Mouse (Mus musculus): Measurements from ENCODE around the gene Cbl.

Cbl gene

GRCm38 (mm10) chr9:44240399-44240798 lies 6.5 kb upstream of the Cbl start, which contains the start of gene Ccdc153:
Gene Ccdc153 (plus strand): TSS chr9:44240676.
- no peak for DNase-seq (ENCODE audit: extremely low read depth, low read depth)

GRCm38 (mm10) chr9:44239447-44239846 lies 5.6 kb upstream of the Cbl start:
- no peak for DNase-seq (ENCODE audit: extremely low read depth, low read depth)

GRCm38 (mm10) chr9:44238501-44239190 lies 4.8 kb upstream of the Cbl start:
- DNase-seq (ENCODE audit: extremely low read depth, low read depth) = no peak

GRCm38 (mm10) chr9:44237128-44237527 lies 3.3 kb upstream of the Cbl start:
- DNase-seq (ENCODE audit: extremely low read depth, low read depth) = no peak

- DNase-seq (ENCODE audit: extremely low read depth, low read depth) = no peak
Observed at GRCm38 (mm10) chr9:44236601-44237000, 2.8 kb upstream of the Cbl start.

GRCm38 (mm10) chr9:44234479-44235427 lies 904 bp upstream of the Cbl start:
- DNase-seq (ENCODE audit: extremely low read depth, low read depth) = peak; percentile 94

GRCm38 (mm10) chr9:44233021-44233801 lies 638 bp downstream of the Cbl start:
- peak; percentile 92 for DNase-seq (ENCODE audit: extremely low read depth, low read depth)

GRCm38 (mm10) chr9:44231609-44232008 lies 2.2 kb downstream of the Cbl start:
- no peak for DNase-seq (ENCODE audit: extremely low read depth, low read depth)

GRCm38 (mm10) chr9:44225993-44226392 lies 7.9 kb downstream of the Cbl start:
- no peak for DNase-seq (ENCODE audit: extremely low read depth, low read depth)

- DNase-seq (ENCODE audit: extremely low read depth, low read depth) = no peak
Observed at GRCm38 (mm10) chr9:44213538-44213937, 20.3 kb downstream of the Cbl start.

GRCm38 (mm10) chr9:44212406-44212805 lies 21.4 kb downstream of the Cbl start:
- DNase-seq (ENCODE audit: extremely low read depth, low read depth) = no peak

GRCm38 (mm10) chr9:44209416-44209815 lies 24.4 kb downstream of the Cbl start:
- no peak for DNase-seq (ENCODE audit: extremely low read depth, low read depth)

GRCm38 (mm10) chr9:44207840-44208239 lies 26.0 kb downstream of the Cbl start:
- DNase-seq (ENCODE audit: extremely low read depth, low read depth) = no peak

- no peak for DNase-seq (ENCODE audit: extremely low read depth, low read depth)
Observed at GRCm38 (mm10) chr9:44200458-44200857, 33.4 kb downstream of the Cbl start.

GRCm38 (mm10) chr9:44199580-44199979 lies 34.3 kb downstream of the Cbl start:
- DNase-seq (ENCODE audit: extremely low read depth, low read depth) = no peak

GRCm38 (mm10) chr9:44199166-44199565 lies 34.7 kb downstream of the Cbl start:
- no peak for DNase-seq (ENCODE audit: extremely low read depth, low read depth)

- no peak for DNase-seq (ENCODE audit: extremely low read depth, low read depth)
Observed at GRCm38 (mm10) chr9:44196354-44196753, 37.5 kb downstream of the Cbl start.

GRCm38 (mm10) chr9:44194000-44194399 lies 39.8 kb downstream of the Cbl start:
- no peak for DNase-seq (ENCODE audit: extremely low read depth, low read depth)

- no peak for DNase-seq (ENCODE audit: extremely low read depth, low read depth)
Observed at GRCm38 (mm10) chr9:44192794-44193193, 41.1 kb downstream of the Cbl start.

- DNase-seq (ENCODE audit: extremely low read depth, low read depth) = no peak
Observed at GRCm38 (mm10) chr9:44192312-44192711, 41.5 kb downstream of the Cbl start.

- DNase-seq (ENCODE audit: extremely low read depth, low read depth) = no peak
Observed at GRCm38 (mm10) chr9:44191166-44191565, 42.7 kb downstream of the Cbl start.

- DNase-seq (ENCODE audit: extremely low read depth, low read depth) = no peak
Observed at GRCm38 (mm10) chr9:44188223-44188622, 45.6 kb downstream of the Cbl start.
